Mouse (Mus musculus): Measurements from ENCODE around the gene Trim21.

DNA sequence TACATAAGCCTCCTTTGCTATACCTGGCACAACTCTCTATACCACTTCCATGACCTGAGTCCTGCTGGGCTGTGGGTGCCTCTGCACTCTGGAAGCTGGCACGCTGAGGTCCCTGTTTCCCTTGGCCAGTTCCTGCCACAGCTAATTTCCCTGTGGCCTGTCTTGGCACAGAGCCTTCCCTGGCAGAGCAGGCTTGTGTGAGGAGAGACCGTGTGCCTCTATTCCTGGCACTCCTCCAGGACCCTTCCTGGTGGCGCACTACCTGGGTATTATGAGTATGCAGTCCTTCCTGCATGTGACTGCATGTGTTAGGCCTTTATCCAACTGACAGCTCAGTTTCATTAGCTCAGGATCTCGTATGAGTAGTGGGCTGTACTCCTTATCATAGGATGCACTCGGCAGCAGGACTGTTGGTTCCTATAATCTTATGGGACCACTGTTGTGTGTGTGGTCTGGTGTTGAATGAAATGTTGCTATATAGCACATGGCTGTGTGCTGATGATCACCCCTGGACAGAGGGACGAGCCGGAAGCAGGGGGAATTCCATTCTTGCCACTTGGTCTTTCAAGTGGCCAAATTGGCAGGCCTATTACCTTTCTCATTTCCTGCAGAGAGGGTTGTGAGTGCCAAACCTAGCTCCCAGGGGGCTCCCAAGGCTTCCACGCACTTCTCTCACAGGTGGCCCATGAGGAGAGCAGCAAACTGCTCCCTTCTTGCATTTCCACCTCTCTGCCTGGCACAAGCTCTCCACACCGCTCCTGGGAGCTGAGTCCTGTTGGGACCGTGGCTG lies 48.8 kb downstream of the Trim21 start:
- TF ChIP-seq CTCF (conservative IDR thresholded peaks at IDR 0.05; ENCODE audit: low read length): no peak
- no peak for TF ChIP-seq NANOG (IDR thresholded peaks at IDR 0.05; ENCODE audit: borderline replicate concordance, low read length)
